Mouse (Mus musculus) mammary gland, adult 2 months (tissue): Measurements from ENCODE around the gene Klf11. TPM values are rescaled to one million over a fixed set of nuclear protein-coding genes. Genes with fewer than 3 reads are reported as not detected.

Experiments used
- polyA plus RNA-seq: library from polyadenylated mRNA; depleted of rRNA; stranded (reverse); fragments of >200 nt; gene quantifications from 2 replicates; pipeline ENCODE4 v1.2.3, GENCODE M21; 2012; ENCODE audit warnings: low replicate concordance; rRNA removed

Gene Klf11
- 9.6 and 17.3 TPM in 2 replicates for polyA plus RNA-seq

DNA sequence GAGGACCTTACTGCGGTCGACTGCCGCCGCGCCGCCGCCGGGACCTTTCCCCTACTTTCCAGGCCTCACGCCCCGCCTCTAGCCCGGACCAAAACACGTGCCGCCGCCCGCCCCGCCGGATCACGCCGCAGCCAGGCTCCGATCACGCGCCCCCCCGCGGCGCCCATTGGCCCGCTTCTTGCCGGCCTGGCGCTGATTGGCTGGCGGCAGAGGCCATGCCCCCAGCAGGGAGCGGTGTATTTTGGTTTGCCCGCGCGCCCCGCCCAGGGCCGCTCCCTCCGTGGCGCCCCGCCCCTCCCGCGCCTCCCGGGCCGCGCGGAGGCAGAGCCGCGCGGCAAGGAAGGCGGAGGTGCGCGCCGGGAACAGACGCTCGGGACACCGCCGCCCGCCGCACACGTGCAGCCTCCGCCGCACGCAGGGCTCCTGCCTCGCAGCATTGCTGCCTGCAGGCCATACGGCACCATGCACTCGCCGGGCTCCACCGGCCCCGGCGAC, at the start of gene Klf11:
Gene Klf11, plus strand, starts transcription at position 212 of the 495 bp plus-strand sequence.

DNA sequence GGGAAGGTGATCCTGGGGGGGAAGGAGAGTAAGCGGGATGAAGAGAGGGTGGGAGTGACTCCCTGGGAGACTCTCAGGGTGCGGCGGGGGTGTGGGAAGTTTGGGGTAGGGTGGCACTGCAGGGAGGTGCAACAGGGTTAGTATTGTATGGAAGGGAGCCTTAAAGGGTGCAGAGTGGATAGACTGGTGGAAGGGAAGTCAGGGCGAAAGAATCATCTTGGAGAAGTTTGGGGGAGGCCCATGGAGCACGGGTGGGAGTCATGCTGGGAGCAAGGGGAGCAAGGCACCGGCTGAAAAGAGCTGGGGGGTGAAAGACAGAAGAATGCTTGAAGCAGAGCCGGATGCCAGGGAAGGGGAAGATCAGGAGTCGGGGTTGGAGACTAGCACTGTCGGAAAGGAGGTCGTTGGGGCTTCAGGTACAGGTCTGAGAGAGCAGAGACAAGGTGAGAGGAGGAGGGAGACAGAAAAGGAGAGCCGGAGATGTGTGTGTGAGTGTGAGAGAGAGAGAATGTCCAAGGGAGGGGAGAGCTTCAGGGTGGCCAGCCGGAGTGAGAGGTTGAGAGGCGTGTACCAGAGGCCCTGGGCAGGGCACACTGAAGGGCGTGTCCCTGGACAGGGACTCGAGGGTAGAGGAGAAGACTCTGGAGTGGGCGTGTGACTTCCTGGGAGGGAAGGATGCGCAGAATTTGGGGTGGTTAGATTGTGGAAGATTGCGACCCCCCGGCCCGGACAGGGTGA, 30.4 kb downstream of the Klf11 start, which contains the start of gene Cys1:
Gene Cys1, minus strand, starts transcription at position 528 of the 738 bp plus-strand sequence.

DNA sequence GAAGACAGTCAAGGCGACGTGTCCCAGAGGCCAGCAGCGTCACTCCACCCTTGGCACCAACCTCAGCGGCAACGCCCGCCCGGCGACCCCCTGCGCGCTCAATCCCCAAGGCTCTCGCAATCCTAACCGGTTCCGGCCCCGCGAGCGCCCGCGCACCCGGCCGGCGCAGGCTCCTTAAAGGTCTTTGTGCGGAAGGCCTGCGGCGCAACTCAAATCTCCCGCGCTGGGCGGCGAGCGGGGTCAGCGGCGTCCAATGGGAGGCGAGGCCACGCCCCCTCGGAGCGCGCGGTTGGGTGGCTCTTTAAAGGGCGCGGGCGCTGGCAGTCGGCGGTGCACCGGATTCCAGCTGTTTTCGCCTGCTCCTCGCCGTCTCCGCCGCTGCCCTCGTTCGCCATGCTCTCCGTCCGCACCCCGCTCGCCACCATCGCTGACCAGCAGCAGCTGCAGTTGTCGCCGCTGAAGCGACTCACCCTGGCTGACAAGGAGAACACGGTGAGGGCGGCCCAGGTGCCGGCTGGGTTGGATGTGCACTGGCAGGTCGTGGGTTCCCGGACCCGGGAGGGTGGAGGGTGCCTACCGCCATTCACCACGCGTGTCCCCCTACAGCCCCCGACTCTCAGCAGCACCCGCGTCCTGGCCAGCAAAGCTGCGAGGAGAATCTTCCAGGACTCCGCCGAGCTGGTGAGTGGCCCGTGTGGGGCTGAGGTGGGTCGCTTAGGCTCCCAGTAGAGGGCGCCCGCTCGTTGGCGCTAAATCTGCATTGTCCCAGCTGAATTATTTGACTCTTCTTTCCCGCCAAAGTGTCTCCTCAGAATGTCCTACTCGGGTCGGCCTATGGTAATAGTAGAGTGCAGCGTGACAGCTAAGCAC, 57.1 kb downstream of the Klf11 start, which contains the start of gene Rrm2:
Gene Rrm2, plus strand, starts transcription at position 288 of the 870 bp plus-strand sequence.

Other genes starting within 250 kb of the Klf11 start
- gene Taf1b, start 152.9 kb upstream of the Klf11 start, polyA plus RNA-seq: 3.6 and 5.8 TPM in 2 replicates
- gene Grhl1, start 79.0 kb upstream of the Klf11 start, polyA plus RNA-seq: 3.9 and 6.3 TPM in 2 replicates
- 3.5 and 4.5 TPM in 2 replicates for gene Cys1, start 30.5 kb downstream of the Klf11 start, polyA plus RNA-seq
- gene Rrm2, start 57.0 kb downstream of the Klf11 start, polyA plus RNA-seq: 2.3 and 6.6 TPM in 2 replicates
- 1.4 and 3.1 TPM in 2 replicates for gene Mboat2, start 179.6 kb downstream of the Klf11 start, polyA plus RNA-seq